Mouse (Mus musculus): ENCODE results near the gene Pan2.
"Not testable (repeated sequence)": the region's sequence is repeated elsewhere in the genome, so short reads cannot be mapped to it uniquely, and the experiment has no call there.

DNA sequence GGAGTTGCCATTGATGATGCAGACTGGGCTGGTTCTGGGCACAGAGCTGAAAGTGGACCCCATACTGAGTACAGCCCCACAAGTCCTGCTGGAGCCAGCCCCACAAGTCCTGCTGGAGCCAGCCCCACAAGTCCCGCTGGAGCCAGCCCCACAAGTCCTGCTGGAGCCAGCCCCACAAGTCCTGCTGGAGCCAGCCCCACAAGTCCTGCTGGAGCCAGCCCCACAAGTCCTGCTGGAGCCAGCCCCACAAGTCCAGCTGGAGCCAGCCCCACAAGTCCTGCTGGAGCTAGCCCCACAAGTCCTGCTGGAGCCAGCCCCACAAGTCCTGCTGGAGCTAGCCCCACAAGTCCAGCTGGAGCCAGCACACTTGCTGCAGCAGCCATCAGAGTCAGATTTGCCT is 12.5 kb upstream of the Pan2 start:
- TF ChIP-seq CTCF, EP300 (IDR thresholded peaks at IDR 0.05; ENCODE audit: low read depth): not testable (repeated sequence)
